Mouse (Mus musculus) A20 (cell line): ENCODE results near the gene Zfp768.
"Not testable (repeated sequence)": the region's sequence is repeated elsewhere in the genome, so short reads cannot be mapped to it uniquely, and the experiment has no call there.

Experiments used
- DNase-seq: peaks from one replicate; pipeline ENCODE4 v3.0.0-alpha.2; 2011; ENCODE audit warnings: low read depth, low spot score

The Zfp768 gene

DNA sequence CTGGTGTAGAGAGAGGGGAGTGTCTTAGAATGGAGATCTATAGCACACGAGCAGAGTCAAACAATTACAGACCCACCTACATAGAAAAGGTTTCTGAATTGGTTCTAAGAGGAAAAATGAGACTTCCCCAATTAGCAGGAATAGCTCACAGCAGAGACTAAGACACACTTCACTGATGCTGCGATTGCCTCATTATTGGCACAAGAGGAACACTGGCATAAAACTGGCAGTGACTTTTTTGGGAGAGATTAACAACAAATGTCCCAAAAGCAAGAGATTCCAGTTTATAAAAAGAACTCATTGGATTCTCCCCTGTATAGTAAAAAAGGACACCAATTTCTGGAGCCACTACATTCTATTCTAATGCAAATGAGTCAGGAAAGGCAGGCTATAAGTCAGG, 12.5 kb upstream of the Zfp768 start:
- no peak for DNase-seq

DNA sequence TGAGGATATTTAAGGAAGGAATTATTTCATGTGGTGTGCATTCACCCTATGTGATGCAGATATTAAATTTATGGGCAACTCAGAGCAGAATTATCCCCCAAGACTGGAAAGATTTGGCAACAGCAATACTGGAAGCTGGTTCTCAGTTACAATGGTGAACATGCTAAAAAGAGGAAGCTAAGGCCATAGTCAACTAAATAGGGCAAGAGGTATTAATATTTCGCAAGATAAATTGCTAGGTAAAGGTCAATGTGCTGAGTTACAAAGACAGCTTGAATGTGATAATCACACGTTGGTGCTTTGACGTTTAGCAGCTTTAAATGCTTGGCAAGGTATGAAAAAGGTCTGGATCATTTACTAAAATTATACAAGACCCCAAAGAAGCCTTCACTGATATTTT, 10.4 kb upstream of the Zfp768 start:
- DNase-seq = no peak

DNA sequence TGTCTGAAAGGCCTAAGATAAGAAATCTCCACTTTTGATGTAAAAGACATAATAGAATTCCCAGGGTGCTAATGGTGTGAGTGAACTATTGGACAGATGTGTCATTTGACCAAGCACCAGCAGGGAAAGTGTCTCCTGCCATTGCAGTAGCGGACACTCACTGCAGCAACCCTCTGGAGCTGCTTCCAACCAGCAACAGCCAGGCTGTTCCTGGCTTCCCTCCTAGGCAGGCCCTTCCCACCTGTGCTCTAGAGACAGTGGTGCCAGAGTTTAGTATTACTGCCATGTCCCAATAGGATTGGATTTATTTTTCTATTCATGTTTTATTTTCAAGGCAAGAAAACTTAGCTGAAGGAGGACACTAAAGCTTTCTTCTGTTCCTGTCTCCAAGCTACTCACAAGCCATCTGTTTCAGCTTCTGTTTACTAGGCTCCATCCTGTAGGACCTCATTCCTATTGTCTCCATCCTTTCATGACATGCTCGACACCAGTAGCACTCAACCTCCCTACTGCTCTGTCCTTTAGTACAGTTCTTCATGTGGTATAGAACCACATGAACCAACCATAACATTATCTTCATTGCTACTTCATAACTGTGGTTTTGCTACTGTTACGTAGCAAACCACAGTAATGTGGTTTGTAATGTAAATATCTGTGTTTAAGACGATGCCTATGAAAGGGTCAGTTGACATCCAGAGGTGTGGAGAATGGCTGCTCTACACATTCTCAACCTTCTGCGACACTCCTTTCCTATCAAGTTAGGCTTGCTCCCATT, 6.0 kb upstream of the Zfp768 start:
- no peak for DNase-seq

DNA sequence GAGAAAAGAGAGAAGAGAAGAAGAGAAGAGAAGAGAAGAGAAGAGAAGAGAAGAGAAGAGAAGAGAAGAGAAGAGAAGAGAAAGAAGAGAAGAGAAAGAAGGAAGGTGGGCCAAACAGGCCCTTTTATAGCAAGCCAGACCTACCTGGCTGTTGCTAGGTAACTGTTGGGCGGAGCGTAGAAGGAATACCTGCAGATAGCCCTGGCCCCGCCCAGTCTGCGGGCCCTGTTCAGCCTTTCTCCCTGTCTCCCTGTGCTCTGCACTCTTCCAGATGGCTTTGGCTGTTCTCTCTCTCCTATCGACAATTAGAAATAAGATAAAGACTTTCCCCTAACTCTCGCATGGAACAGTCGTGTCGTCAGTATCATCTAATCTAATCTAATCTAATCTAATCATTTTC, 1.3 kb upstream of the Zfp768 start:
- no peak for DNase-seq

DNA sequence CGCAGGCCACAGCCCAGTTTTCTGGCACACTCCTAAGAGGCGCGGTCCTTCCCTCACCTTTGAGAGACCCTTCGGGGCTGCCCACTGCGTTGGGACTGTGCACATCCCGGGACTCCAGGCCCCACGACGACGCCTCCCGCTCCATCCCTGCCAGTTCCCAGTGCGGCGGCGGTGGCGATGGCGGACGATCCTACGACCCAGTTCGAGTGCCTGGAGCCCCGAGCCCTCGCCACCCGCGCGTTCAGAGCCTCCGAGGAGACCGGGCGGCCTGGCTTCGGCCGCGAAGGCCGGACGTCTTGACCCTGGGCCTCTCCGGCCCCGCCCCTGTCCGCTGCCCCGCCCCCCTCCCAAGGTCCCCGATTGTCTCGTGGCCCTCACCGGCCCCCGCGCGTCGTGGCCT, 297 bp downstream of the Zfp768 start:
- DNase-seq = no peak

DNA sequence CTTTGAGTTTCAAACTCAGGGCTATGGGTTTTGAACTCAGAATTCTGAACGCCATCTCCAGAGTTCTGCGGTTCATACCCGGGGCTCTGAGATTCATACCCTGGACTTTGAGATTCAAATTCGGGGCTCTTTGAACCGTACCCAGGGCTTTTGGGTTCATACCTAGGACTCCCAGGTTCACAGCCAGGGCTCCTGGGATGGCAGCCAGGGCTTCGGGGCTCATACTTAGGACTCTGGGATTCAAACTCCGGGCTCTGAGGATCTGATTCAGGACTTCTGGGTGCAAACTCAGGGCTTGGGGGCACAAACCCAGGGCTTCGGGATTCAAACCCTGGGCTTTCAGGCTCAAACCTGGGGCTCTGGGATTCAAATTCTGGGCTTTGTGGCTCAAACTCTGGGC, 1.0 kb downstream of the Zfp768 start:
- DNase-seq = no peak

DNA sequence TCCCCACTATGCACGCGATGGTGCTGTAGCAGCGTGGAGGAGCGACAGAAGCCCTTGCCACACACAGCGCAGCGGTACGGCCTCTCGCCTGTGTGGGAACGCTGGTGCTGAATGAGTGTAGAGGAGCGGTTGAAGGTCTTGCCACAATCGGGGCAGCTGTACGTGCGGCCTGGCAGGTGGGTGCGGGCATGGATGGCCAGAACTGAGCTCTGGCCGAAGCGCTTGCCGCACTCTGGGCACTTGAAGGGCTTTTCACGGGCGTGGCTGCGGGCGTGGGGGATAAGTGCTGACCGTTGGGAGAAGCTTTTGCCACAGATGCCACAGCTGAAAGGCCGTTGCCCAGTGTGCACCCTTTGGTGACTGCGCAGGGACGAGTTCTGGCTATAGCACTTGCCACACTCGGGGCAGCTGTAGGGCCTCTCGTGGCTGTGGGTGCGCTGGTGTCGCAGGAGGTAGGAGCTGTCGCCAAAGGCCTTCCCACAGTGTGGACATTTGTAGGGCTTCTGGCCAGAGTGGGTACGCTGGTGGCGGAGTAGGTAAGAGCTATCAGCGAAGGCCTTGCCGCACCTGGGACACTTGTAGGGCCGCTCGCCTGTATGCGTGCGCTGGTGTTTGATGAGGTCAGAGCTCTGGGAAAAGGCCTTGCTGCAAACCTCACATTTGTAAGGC, 1.9 kb downstream of the Zfp768 start:
- no peak for DNase-seq

DNA sequence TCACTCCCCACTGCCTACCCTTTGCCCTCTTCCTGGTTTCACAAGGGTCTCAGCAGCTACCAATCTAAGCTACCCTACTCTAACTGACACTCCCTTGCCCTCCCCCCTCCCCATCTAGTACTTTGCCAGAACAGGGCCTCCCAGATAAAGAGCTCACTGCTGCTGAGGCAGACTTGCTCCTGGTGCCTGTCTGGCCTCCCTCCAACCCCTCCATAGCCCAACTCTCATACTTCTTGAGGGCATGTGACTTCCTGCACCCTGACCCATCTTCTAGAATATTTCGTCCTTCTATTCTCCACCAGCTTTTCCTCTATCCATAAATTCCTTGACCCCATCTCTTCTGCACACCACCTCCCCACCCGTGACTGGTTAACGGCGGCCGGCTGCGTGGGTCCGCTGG, 2.5 kb downstream of the Zfp768 start:
- DNase-seq = no peak

DNA sequence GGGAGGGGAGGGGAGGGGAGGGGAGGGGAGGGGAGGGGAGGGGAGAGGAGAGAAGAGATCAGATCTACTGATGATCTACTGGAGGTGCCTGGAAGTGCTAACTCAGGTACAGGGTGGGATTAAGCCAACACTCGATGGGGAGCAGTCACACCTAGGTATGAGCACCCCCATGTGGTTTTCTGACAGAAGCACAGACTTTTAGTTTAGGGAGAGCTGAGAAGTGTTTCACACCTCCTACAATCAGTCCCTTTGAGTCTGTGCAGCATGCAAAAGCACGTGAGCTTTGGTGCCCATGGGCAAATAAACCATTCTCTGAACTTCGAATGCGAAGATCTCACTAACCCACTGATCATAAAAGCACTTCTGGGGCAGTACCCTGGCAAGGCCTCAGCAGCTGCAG, 3.1 kb downstream of the Zfp768 start:
- peak; percentile 58 for DNase-seq

DNA sequence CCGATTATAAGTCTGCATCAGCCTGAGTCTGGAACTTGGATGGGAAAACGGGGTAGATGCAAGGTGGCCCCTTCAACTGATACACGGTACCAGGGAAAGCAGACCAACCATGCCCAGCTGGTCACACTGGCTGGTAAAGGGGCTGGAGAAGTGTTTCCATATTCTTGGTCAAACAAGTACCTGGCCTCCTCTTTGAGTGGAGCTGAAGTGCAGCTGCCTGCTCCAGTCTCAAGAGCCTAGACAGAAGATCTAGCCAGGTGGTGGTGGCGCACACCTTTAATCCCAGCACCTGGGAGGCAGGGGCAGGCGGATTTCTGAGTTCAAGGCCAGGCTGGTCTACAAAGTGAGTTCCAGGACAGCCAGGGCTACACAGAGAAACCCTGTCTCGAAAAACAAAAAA, 3.5 kb downstream of the Zfp768 start:
- DNase-seq = not testable (repeated sequence)

DNA sequence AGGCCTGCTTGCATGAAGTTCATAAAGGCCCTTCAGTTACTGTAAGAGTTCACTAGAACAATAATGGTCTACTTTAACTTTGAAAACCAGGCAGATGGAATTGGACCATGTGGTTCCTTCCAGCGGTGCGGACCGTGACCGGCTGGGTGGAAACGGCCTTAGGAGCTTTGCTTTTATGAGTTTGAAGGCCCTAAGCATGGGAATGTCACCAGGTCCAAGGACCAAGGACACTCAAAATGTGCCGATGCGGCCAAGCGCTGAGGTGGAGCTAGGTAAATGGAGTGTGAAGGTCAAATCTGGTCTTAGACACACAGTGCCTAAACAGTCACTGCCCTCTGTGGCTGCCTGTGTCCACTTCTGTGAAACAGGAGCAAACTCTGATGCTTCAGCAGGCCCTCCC, 4.0 kb downstream of the Zfp768 start:
- DNase-seq = no peak

DNA sequence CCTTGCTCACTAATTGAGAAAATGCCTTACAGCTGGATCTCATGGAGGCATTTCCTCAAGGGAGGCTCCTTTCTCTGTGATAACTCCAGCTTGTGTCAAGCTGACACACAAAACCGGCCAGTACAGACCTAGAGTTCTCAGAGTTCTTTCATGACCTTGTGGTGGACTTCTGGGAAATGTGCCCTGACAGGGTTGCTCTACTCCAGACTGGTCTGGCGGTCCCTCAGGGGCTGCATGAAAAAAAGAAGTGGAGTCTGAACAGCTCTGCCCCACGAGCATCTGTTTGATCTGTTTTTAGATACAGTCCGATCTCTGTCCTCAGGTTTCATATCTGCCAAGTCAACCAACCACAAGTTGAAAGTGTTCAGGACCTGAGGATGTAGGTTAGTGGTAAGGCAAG, 7.8 kb downstream of the Zfp768 start:
- DNase-seq = no peak

DNA sequence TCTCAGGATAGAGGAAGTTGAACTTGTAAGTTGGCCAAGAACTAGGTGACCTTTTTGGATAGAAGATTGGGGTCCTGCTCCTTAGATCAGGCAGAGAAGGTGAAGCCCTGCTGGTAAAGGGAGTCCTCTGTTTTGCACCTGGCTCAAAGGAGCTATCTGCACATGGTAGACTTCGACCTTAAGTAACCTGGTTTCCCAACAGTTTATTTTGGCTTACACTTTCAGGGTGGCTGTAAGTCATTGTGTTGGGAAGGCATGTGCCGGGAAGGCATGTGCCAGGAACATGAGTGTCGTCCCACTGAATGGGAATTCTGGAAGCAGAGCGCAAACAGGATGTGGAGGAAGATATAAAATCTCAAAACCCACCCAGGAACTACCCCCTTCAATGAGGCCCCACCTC, 9.8 kb downstream of the Zfp768 start:
- DNase-seq = no peak

DNA sequence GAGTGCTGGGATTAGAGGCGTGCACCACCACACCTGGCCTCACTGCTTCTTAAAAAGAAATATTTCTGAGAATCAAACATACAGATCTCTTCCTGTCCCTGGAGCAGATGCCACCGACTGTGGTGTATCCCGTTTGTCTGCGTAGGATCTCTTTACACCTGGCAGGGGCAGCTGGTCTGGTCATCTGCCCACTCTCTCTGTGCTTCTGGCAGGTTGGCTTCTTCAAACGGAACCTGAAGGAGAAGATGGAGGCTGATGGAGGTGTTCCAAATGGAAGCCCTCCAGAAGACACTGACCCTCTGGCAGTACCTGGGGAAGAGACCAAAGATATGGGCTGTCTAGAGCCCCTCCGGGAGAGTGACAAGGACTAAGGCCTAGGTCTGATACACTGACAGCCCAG, 12.1 kb downstream of the Zfp768 start:
- no peak for DNase-seq

DNA sequence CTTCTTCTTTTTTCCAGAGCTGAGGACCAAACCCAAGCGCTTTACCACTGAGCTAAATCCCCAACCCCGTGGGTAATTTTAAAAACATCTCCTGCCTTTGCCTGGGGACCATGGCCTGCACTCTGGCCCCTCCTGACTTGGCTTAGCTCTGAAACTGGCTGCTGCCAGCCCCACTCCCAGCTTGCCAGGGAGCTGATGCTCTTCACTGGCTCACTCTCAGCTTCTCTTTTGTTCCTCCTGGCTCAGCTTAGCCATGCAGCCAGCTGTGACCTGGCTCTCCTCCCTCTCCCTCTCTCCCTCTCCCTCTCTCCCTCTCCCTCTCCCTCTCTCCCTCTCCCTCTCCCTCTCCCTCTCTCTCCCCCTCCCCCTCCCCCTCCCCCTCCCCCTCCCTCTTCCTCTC, 18.7 kb downstream of the Zfp768 start:
- DNase-seq = no peak

DNA sequence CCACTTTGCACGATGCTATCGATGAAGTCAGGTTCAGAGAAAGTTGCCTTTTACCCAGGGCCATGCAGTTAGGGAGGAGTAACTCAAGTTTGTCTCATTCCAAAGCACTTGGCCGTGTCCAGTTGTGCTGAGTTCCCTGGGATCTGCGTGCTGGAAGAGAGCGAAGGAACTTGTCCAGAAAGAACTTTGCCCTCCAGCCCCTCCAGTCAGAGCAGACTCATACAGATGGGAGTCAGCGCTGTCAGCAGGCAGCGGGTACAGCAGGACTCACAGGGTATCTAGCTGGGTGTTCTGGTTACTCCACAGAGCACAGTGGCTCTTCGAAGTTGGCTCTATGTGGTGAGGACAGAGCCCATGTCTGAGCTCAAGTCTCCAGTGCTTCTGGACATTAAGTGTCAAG, 19.8 kb downstream of the Zfp768 start:
- DNase-seq = no peak

DNA sequence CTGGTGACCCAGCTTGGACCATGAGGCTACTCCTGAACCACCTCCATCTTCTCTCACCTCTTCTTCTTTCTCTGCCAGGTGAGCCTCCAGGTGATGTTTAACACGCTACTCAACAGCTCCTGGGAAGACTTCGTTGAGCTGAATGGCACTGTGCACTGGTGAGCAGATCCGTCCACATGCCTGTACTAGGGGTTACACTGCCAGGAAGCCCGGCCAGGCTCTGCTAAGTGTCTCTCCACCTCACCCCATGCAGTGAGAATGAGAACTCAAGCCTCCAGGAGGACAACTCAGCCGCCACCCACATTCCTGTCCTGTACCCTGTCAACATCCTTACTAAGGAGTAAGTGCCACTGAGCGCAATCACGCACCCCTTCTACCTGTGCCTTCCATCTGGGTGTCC, 20.4 kb downstream of the Zfp768 start:
- no peak for DNase-seq

DNA sequence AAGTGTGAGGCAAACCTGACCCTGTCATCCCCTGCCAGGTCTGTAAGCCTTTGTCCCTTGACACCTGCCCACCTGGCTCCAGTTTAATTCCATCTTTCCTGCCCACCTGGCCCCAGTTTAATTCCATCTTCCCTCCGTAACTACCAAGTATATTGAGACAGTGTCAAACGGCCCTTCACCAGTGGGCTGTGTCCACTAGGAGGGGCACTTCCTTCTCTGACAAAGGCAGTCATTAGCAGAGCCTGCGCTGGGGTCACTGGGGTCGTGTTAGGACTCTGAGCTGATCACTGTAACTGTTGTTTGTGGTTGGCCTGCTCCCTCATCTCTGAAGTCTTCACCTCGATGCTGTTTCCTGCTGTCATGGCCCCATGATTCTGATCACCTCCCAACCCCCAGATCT, 23.3 kb downstream of the Zfp768 start:
- no peak for DNase-seq

DNA sequence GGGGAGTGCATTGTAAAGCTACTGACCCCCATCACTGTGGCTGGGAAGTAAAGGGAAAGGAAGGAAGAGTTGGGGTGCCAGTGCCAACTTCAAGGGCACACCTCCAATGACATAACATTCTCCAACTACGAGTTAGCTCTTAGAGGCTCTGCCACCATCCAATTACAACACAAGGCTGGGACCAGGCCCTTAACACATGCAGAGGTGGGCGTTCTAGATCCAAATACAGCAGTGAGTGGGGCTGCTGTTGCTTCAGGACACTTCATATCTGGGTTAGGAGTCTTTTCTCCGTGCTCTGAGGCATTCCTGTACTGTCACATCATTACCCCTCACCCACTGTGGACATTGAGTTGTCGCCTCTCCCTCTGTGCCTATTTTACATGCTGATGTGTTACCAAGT, 24.3 kb downstream of the Zfp768 start:
- DNase-seq = no peak

DNA sequence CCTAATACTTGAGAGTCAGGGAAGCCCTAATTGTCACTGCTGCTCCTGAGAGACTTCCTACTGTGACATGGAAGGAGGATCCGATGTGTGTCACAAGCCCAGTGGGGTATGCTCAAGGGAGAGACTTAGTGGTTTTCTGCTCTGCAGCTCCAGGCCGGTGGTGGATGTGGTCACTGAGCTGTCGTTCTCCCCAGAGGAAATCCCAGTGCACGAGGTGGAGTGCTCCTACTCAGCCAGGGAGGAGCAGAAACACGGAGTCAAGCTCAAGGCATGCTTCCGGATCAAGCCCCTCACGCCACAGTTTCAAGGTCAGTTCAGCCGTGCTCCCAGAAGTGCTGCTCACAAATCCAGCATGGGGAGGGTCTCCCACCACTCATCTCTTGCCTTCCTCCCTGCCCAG, 31.5 kb downstream of the Zfp768 start:
- DNase-seq = no peak

DNA sequence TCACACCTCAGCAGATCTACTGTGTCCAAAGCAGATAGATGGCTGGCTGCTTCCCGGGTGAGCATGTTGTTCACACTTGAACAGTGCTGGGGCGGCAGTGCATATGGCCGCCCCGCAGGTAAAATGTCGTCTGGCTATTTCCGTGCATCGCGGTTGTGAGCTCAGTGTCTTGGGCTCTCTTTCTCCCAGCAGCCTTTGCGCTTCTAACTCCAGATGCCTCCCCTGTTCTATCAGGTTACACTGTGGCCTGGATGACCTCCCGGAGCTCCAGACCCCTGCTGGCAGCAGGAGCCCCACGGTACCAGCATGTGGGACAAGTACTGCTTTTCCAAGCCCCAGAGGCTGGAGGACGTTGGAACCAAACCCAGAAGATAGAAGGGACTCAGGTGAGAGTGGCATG, 35.4 kb downstream of the Zfp768 start:
- no peak for DNase-seq

DNA sequence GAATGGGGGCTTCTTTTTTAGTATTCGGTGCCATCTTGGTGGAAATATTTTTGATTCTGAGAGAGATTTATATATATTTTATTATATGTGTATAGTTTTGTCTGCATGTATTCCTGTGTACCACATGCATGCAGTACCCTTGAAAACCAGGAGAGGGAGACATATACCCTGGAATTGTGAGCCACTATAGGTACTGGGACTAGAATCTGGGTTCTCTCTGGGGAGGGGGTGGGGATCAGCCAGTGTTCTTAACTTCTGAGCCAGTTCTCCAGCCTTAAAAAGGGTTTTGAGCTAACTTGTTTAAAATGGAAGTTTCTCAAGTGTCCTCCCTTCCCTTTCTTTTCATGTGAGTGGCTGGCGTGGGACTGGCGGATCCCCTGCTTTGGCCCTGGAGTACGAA, 36.5 kb downstream of the Zfp768 start:
- DNase-seq = peak; percentile 60

DNA sequence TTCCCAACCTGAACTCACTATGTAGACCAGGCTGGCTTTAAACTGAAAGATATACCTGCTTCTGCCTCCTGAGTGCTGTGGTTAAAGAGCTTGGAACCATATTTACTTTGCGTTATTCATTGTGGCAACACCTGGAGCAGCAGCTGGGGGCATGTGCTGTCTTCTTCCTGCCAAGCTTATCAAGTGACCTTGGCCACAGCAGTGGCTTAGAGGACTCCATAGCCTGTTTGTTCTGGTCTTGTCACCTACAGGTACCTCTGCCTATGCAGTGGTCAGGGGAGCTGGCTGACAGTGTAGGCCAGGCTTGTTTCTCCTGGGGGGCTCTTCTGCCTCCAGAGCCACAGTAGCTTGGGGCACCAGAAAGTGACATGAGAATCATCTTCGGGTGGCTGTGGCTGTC, 37.0 kb downstream of the Zfp768 start:
- no peak for DNase-seq
